Mouse (Mus musculus) liver, postnatal 0 days (tissue): Measurements from ENCODE around the gene Lrmp.
A peak's percentile ranks its signal among the peaks of the same experiment; 100 is the strongest.

Experiments
- CTCF ChIP-seq: sonication (generic); IDR thresholded peaks from 2 replicates; pipeline ENCODE4 v1.5.1; 2016; ENCODE audit warnings: antibody characterized with exemption, low read depth
- EP300 ChIP-seq: IDR thresholded peaks from 2 replicates; pipeline ENCODE4 v1.6.1; 2016; ENCODE audit warnings: antibody characterized with exemption, low read depth, mild to moderate bottlenecking

DNA sequence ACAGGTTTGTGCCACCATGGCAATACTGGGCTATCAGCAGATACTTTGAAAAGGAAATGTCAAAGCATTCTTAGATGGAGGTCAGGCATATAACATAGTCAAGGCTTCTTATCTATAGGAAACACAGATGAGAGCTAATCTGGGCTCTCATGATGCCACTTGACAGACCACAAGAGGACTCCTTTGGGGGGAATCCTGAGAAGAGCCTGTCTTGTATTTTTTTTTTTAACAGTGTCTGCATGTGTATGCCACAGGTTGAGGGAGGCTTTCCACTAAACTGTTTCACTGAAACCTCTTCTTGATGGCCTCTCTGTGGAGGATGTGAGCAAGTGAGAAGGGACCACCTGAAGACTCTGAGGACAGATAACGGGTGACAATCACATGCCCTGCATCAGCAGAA is 9.2 kb downstream of the Lrmp start:
- no peak for TF ChIP-seq CTCF
- TF ChIP-seq EP300: peak; percentile 64; the same call in 1 of the 2 replicates
